Mouse (Mus musculus) spleen, embryonic (tissue): ENCODE measurements at regions not wholly inside any gene's neighbourhood (a gene's known extent, or its start where the extent isn't known, plus 50 kb on each side); places are given as distances from the start of the nearest gene placed in this dataset.

Source experiments
- CTCF ChIA-PET: fragments of 350-600 bp; sonication (Branson Sonifier 250); formaldehyde crosslinking; loops from one replicate; lab custom pipeline; 2022; lab: Charles Lee

DNA sequence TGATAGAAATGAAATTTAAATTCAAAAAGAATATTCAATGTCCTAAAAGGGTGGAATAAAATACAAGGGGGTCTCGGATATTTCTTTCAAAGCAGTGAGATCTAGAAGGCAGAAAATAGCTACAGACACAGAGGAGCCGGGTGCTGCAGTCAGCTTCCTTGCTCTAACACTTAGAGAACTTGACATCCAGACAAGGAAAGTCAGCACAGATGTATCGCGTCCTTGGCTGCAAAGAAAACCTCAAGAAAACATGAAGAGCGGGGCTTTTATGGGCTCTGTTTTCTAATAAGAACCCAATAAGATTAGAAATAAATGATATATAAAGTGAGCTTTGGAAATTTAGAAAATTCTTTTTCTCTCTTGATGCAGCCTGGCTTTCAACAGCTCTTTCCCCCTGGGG, 53.1 kb upstream of the Glis3 start:
- CTCF ChIA-PET = interaction anchor here (0.6 kb wide), 2 partner anchors 25 to 1347 kb away, joined by 4 to 9 read pairs; no protein-coding TSS in a partner anchor

- CTCF ChIA-PET = interaction anchor here (0.6 kb wide), 1 partner anchor 1348 kb away, joined by 4 read pairs; no protein-coding TSS in a partner anchor
Measured at GRCm38 (mm10) chr19:28733781-28734180, 53.9 kb upstream of the Glis3 start.

- CTCF ChIA-PET = no interaction called here
Measured at GRCm38 (mm10) chr19:28743176-28743793, 63.4 kb upstream of the Glis3 start.

DNA sequence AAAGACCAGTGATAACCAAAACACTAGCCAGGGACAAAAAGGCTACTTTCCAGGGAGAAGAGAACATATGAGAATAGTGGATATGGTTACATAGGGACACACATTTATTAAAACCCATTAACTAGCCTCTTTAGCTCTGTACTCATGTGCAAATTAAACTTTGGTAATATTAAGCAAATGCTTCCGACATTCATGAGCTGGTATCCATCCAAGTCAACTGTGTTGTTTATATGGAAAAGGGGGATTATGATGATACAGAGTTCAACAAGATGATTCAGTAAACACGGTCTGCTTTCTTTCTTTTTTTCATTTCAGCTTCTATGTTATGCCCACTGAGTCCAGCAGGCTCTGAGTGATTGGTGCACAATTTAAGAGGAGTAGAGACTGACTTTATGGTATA, 65.2 kb upstream of the Glis3 start:
- CTCF ChIA-PET = interaction anchor here (1.0 kb wide), 1 partner anchor 21 kb away, joined by 3 read pairs; no protein-coding TSS in a partner anchor

DNA sequence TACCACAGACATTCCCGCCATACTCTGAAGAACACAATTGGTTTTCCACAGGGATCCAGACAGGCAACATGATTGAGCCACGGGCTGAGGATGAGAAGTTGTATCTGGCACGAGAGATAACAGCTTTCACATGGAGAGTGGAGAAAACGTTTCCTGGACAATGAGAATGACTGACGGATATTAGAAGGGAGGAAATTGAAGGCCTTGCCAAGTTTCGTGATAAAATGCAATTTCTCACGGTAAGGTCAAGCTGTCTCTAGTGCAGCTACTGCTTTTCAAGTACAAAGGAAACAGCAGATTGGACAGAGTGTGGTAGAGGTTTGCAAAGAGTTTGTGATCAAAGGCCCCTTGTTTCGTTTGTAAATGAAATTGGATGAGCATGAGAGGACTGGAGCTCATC, 65.7 kb upstream of the Glis3 start:
- CTCF ChIA-PET = interaction anchor here (1.0 kb wide), 1 partner anchor 22 kb away, joined by 3 read pairs; no protein-coding TSS in a partner anchor

- CTCF ChIA-PET = no interaction called here
Measured at GRCm38 (mm10) chr19:28751091-28751490, 71.2 kb upstream of the Glis3 start.

GRCm38 (mm10) chr19:28758854-28759253, 76.0 kb upstream of the Slc1a1 start:
- CTCF ChIA-PET = no interaction called here

GRCm38 (mm10) chr19:28764795-28765360, 70.0 kb upstream of the Slc1a1 start:
- CTCF ChIA-PET = no interaction called here

DNA sequence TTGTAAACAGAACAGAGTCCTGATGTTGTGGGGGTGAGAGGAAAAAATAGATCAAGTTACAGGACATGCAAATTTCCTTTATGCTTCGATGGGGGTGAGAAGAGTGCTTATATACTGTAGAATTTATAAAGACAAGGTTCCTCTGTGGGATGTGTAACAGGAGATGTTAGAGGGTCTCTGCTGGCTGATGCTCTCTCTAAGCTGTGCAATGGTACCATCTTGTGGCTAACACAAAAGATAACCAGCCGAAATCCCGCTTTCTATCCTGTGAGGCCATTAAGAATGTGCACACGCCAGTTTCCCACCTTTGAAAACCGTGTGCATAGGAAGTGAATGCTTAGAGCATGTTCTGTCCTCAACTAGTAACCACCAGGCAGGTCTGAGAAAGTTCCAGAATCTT, 66.6 kb upstream of the Slc1a1 start:
- CTCF ChIA-PET = no interaction called here

- CTCF ChIA-PET = no interaction called here
Measured at GRCm38 (mm10) chr19:28770419-28770818, 64.4 kb upstream of the Slc1a1 start.

GRCm38 (mm10) chr19:28771836-28772235, 63.0 kb upstream of the Slc1a1 start:
- CTCF ChIA-PET = no interaction called here

DNA sequence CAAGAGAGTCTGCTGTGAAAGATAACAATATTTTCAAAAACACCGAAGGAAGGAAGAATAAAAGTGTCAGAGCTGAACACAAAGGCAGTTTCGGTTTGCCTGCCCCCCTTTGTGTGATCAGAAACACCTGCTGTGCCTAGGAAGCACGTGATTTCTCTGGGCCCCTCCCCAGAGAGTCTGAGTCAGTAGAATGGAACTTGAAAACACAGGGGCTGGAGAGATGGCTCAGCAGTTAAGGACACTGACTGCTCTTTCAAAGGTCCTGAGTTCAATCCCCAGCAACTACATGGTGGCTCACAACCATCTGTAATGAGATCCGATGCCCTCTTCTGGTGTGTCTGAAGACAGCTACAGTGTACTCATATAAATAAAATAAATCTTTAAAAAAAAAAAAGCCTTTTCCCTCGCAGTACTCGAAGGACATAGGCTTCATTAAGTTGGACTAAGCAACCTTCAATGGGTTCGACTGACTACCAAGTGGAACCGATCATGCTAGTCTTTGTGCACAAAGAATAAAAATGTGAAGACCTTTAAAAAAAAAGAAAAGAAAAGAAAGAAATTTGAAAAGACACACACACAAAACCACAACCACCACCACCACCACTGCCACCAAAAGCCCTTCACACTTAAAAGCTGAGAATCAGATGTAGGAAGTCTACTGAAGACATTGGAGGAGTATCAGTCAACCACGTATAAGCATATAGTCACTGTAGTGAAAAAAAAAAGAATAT, 61.8 kb upstream of the Slc1a1 start:
- CTCF ChIA-PET = no interaction called here

- CTCF ChIA-PET = no interaction called here
Measured at GRCm38 (mm10) chr19:28776868-28777267, 58.0 kb upstream of the Slc1a1 start.

DNA sequence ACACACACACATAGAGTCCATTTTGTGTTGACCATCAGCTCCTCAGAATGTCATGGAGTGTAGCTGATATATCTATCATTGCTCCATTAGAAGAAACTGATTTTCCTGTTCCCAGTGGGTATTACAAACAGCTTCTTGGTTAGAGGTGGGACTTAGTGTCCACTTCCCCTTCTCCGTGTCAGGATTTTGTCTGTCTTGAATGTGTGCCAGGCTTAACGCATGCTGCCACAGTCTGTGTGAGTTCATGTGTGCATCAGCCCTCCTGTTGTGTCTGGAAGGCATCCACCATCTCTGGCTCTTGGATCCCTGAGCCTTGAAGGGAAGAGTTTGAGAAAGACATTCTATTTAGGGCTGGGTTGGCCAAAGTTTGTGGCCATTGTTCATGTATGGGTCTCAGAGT, 57.2 kb upstream of the Slc1a1 start:
- CTCF ChIA-PET = no interaction called here

- CTCF ChIA-PET = no interaction called here
Measured at GRCm38 (mm10) chr19:28778386-28778785, 56.5 kb upstream of the Slc1a1 start.

DNA sequence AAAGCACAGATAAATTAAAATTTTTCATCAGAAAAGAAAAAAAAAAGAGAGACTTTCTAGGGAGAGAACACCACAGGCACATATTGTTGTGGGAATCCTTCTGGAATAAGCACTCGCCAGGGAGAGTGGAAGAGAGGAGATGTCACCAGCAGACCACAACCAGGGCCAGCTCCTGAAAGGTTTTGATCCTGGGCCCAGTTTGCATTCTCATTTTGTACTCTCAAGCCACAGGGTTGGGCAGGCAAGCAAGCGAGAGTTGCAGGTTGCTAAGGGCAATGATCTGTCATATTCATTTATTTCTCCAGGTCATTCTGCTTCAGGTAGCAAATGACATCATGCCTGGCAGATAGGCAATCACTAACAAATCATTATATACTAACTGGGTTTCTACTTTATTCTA, 52.9 kb upstream of the Slc1a1 start:
- CTCF ChIA-PET = no interaction called here
